Mouse (Mus musculus): ENCODE measurements around the gene Lrrc32. TPM values are rescaled to one million over a fixed set of nuclear protein-coding genes. Genes with fewer than 3 reads are reported as not detected.

Lrrc32 gene
- total and polyA plus RNA-seq, 3 experiments: 2.3 to 23.7 (median 5.3) TPM

DNA sequence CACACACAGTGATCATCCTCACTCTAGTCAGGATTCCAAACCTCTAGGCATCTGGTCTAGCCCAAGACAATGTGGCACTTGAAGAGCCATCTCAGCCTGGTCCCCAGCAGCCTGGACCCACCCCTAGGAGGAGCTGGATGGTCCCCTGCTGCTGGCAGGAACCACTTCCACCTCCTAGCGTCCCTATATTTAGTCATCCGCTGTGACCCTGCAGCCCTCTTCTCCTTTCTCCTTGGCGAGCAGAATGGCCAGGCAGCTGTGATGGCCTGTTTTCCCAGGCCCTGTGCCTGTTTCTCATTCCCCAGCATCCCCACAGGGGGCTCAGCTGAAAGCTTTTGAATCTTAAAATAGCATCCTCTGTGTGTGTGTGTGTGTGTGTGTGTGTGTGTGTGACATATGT lies 59.8 kb downstream of the Lrrc32 start:
- in situ Hi-C loops (cut with MboI; ENCODE audit: low pct_ligation_motif_present, low pct_unique_long_range_greater_than_20kb, low sequenced_read_pairs) (no loop called here), dilution Hi-C loops (cut with MboI; ENCODE audit: extremely low pct_ligation_motif_present, extremely low pct_unique_long_range_greater_than_20kb, low sequenced_read_pairs) (no loop called here)
- Histone ChIP-seq H3K9me3 (replicated peaks; ENCODE audit: low read length) (no peaks in the 10 kb centered on the region), H3K27ac (ENCODE audit: insufficient read depth, low read depth) (no peak overlapping the region), H3K9ac (ENCODE audit: insufficient read depth, low read depth) (no peak overlapping the region), H3K79me2 (replicated peaks; ENCODE audit: control insufficient read depth, extremely low read depth, insufficient read depth, poor library complexity, severe bottlenecking) (no peaks in the 10 kb centered on the region), H3K4me3 (replicated peaks in 1 of 3; ENCODE audit: low read depth in 2 of 3, low read length in 2 of 3, poor library complexity in 1 of 3) (no peak overlapping the region), H3K4me2 (ENCODE audit: insufficient read depth, low read depth, poor library complexity, severe bottlenecking) (no peak overlapping the region), H3K4me1 (ENCODE audit: control insufficient read depth in 1 of 2, insufficient read depth in 2 of 2) (0 out of 4 replicates have a peak, but pooled peaks cover 0 to 5% of the 10 kb centered on the region in 2 experiments), H3K36me3 (replicated peaks in 1 of 2; ENCODE audit: control insufficient read depth in 1 of 2, insufficient read depth in 1 of 2, low read length in 1 of 2) (no peaks in the 10 kb centered on the region), H3K27me3 (replicated peaks) (no peaks in the 10 kb centered on the region)
- DNase-seq (ENCODE audit: extremely low read depth): no peak
- TF ChIP-seq SMC3 (IDR thresholded peaks at IDR 0.05; ENCODE audit: low read depth, low read length) (no peak), USF1 (IDR thresholded peaks at IDR 0.05; ENCODE audit: low read depth, low read length) (no peak), NELFE (IDR thresholded peaks at IDR 0.05; ENCODE audit: low read depth, low read length) (no peak), E2F4 (IDR thresholded peaks at IDR 0.05; ENCODE audit: insufficient replicate concordance, low read depth, low read length) (no peak), ZMIZ1 (IDR thresholded peaks at IDR 0.05; ENCODE audit: low read depth, low read length) (no peak), JUN (IDR thresholded peaks at IDR 0.05; ENCODE audit: insufficient read depth, low read depth, low read length) (no peak), CHD2 (IDR thresholded peaks at IDR 0.05; ENCODE audit: low read length) (no peak), NRF1 (IDR thresholded peaks at IDR 0.05; ENCODE audit: low read depth, low read length) (no peak), ELF1 (IDR thresholded peaks at IDR 0.05; ENCODE audit: low read depth, low read length) (no peak), RCOR1 (conservative IDR thresholded peaks at IDR 0.05; ENCODE audit: low read depth, low read length) (no peak), GABPA (IDR thresholded peaks at IDR 0.05; ENCODE audit: insufficient replicate concordance, low read depth, low read length) (no peak), MAFK (IDR thresholded peaks at IDR 0.05; ENCODE audit: insufficient replicate concordance, low read length) (no peak), MEF2A (IDR thresholded peaks at IDR 0.05; ENCODE audit: borderline replicate concordance, low read depth, low read length) (no peak), CHD1 (IDR thresholded peaks at IDR 0.05; ENCODE audit: low read depth, low read length) (no peak), TBP (conservative IDR thresholded peaks at IDR 0.05; ENCODE audit: low read depth, low read length) (no peak), KAT2A (IDR thresholded peaks at IDR 0.05; ENCODE audit: insufficient replicate concordance, low read length) (no peak), MAZ (IDR thresholded peaks at IDR 0.05; ENCODE audit: low read depth, low read length) (no peak), BHLHE40 (IDR thresholded peaks at IDR 0.05; ENCODE audit: low read depth, low read length) (no peak), HCFC1 (IDR thresholded peaks at IDR 0.05; ENCODE audit: low read depth, low read length) (no peak)

GRCm38 (mm10) chr7:98550596-98550995 lies 61.5 kb downstream of the Lrrc32 start:
- Histone ChIP-seq H3K9ac (ENCODE audit: insufficient read depth, low read depth) (no peak overlapping the region), H3K4me3 (replicated peaks in 1 of 3; ENCODE audit: low read depth in 2 of 3, low read length in 2 of 3, poor library complexity in 1 of 3) (no peak overlapping the region), H3K27ac (ENCODE audit: insufficient read depth, low read depth) (no peak overlapping the region), H3K4me2 (ENCODE audit: insufficient read depth, low read depth, poor library complexity, severe bottlenecking) (no peak overlapping the region), H3K27me3 (replicated peaks) (no peaks in the 10 kb centered on the region), H3K36me3 (replicated peaks in 1 of 2; ENCODE audit: control insufficient read depth in 1 of 2, insufficient read depth in 1 of 2, low read length in 1 of 2) (no peaks in the 10 kb centered on the region), H3K9me3 (replicated peaks; ENCODE audit: low read length) (no peaks in the 10 kb centered on the region), H3K79me2 (replicated peaks; ENCODE audit: control insufficient read depth, extremely low read depth, insufficient read depth, poor library complexity, severe bottlenecking) (no peaks in the 10 kb centered on the region), H3K4me1 (ENCODE audit: control insufficient read depth in 1 of 2, insufficient read depth in 2 of 2) (0 out of 4 replicates have a peak, but pooled peaks cover 0 to 10% of the 10 kb centered on the region in 2 experiments)
- TF ChIP-seq POLR2AphosphoS2 (IDR thresholded peaks at IDR 0.05; ENCODE audit: low read depth, low read length): no peak
- no peak for TF ChIP-seq NRF1 (IDR thresholded peaks at IDR 0.05; ENCODE audit: low read depth, low read length)
- no peak for TF ChIP-seq IRF4 (IDR thresholded peaks at IDR 0.05; ENCODE audit: low read depth, low read length)
- no peak for TF ChIP-seq CTCF (conservative IDR thresholded peaks at IDR 0.05 in 1 of 2, IDR thresholded peaks at IDR 0.05 in 1 of 2; ENCODE audit: low read depth in 2 of 2, low read length in 2 of 2)
- no peak for TF ChIP-seq EP300 (IDR thresholded peaks at IDR 0.05; ENCODE audit: low read length)
- TF ChIP-seq ZKSCAN1 (IDR thresholded peaks at IDR 0.05; ENCODE audit: borderline replicate concordance, low read depth, low read length): no peak
- no peak for TF ChIP-seq MYC (IDR thresholded peaks at IDR 0.05; ENCODE audit: low read depth, low read length)
- no peak for TF ChIP-seq ELF1 (IDR thresholded peaks at IDR 0.05; ENCODE audit: low read depth, low read length)
- TF ChIP-seq ZC3H11A (IDR thresholded peaks at IDR 0.05; ENCODE audit: low read depth, low read length): no peak
- no peak for TF ChIP-seq CHD2 (IDR thresholded peaks at IDR 0.05; ENCODE audit: low read length)
- TF ChIP-seq USF1 (IDR thresholded peaks at IDR 0.05; ENCODE audit: low read depth, low read length): no peak
- no peak for TF ChIP-seq ZNF384 (IDR thresholded peaks at IDR 0.05; ENCODE audit: low read depth, low read length)
- TF ChIP-seq MAX (IDR thresholded peaks at IDR 0.05; ENCODE audit: low read length): no peak
- in situ Hi-C loops (cut with MboI; ENCODE audit: low pct_ligation_motif_present, low pct_unique_long_range_greater_than_20kb, low sequenced_read_pairs) (no loop called here), dilution Hi-C loops (cut with MboI; ENCODE audit: extremely low pct_ligation_motif_present, extremely low pct_unique_long_range_greater_than_20kb, low sequenced_read_pairs) (no loop called here)
- DNase-seq (ENCODE audit: extremely low read depth): no peak

Data from CH12.LX (cell line).